10 mouse cellular contexts compared by ENCODE assay signal in the genomic region with DNA sequence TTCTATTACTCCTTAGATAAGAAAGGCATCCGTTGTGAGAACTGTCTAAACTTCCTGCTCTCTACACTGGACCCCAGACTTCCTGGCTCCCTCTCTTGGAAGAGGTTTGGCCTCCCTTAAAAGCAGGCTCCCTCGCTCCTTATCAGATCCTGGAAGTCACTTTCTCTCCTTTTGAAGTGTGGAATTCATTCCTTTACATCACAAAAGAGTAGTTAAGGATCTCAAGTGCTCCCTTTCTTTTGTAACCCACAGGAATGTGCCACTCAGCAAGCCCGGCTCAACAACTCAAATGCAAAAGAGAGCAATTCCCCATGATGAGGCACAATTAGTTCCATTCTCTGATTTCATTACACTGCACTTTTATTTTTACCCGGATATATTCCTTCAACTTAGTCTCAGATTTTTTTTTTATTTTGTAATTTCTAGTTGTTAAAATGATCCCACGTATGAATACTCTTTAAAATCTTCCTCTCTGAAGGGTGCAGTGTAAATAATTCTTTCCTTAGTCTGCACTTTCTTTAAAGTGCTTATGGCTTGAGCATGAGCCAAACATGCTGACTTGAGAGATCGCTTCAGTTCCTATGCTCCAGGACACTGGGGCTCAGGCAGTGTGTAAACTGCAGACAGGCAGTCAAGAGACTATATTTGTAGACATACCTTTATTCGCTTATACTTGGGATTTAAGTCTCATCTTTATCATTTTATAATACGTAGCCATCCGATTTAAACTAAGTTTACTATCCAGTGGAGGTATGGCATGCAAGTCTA.
DNase-seq lines count a peak whose midpoint lies in the region; ATAC-seq and TF ChIP-seq lines count a peak whose summit lies in the region.
"Had no signal": no experiment of that assay in that cellular context is flagged by ENCODE, and none has a peak within 500 bp of the region (broad histone marks: within the 10 kb centered on the region; RNA-seq: fewer than 3 reads in every experiment).

No protein-coding gene starts in this region.

- H3K9ac ChIP-seq in midbrain, embryonic 12.5 days (replicated peaks): no peak overlapping the region
- no peak overlapping the region for H3K9ac ChIP-seq in midbrain, postnatal 0 days (replicated peaks; ENCODE audit: low read length, poor library complexity, severe bottlenecking)
- H3K9ac ChIP-seq in forebrain, embryonic 13.5 days: no peak overlapping the region

- no peaks in the 10 kb centered on the region for H3K9me3 ChIP-seq in midbrain, embryonic 12.5 days
- H3K9me3 ChIP-seq in midbrain, postnatal 0 days (ENCODE audit: low read length): no peaks in the 10 kb centered on the region
- H3K9me3 ChIP-seq in forebrain, embryonic 13.5 days (replicated peaks): no peaks in the 10 kb centered on the region
- H3K9me3 ChIP-seq: limb, embryonic 10.5 days had no signal

- TF ChIP-seq CTCF in midbrain, postnatal 0 days (IDR thresholded peaks at IDR 0.05): no peak
- no peak for TF ChIP-seq CTCF in brain, embryonic 14.5 days (IDR thresholded peaks at IDR 0.05; ENCODE audit: borderline replicate concordance, extremely low read depth, insufficient read depth, insufficient read length)

- no peak for DNase-seq in midbrain, postnatal 0 days (ENCODE audit: low spot score)
- DNase-seq in brain, embryonic 14.5 days (ENCODE audit: low read depth): peak; percentile 74
- peak; percentile 69 for DNase-seq in lung, postnatal 36 days
- DNase-seq in thymus, postnatal 4 days: no peak
- no peak for DNase-seq in gastrocnemius, postnatal 4 days (ENCODE audit: low spot score in 2 of 2)
- DNase-seq: adrenal gland, postnatal 25 days; cerebellum, adult 2 months had no signal

- H3K4me1 ChIP-seq in midbrain, embryonic 12.5 days: peaks cover 5% of the 10 kb centered on the region; the same call in 1 of the 2 replicates
- no peaks in the 10 kb centered on the region for H3K4me1 ChIP-seq in midbrain, postnatal 0 days (ENCODE audit: insufficient read depth, low read length)
- peaks cover 21% of the 10 kb centered on the region for H3K4me1 ChIP-seq in forebrain, embryonic 13.5 days
- H3K4me1 ChIP-seq: limb, embryonic 10.5 days had no signal

- no peaks in the 10 kb centered on the region for H3K27me3 ChIP-seq in midbrain, embryonic 12.5 days
- no peaks in the 10 kb centered on the region for H3K27me3 ChIP-seq in midbrain, postnatal 0 days (ENCODE audit: insufficient read depth, low read length)
- no peaks in the 10 kb centered on the region for H3K27me3 ChIP-seq in forebrain, embryonic 13.5 days

- no peaks in the 10 kb centered on the region for H3K36me3 ChIP-seq in midbrain, embryonic 12.5 days
- H3K36me3 ChIP-seq in midbrain, postnatal 0 days (ENCODE audit: insufficient read depth, low read length): no peaks in the 10 kb centered on the region
- no peaks in the 10 kb centered on the region for H3K36me3 ChIP-seq in forebrain, embryonic 13.5 days (ENCODE audit: poor library complexity, severe bottlenecking)
- H3K36me3 ChIP-seq: limb, embryonic 10.5 days had no signal

- 17% methylated on average over 9 of the region's 9 CpGs for WGBS in midbrain, embryonic 12.5 days
- 27% methylated on average over 9 of the region's 9 CpGs for WGBS in midbrain, postnatal 0 days
- 18% methylated on average over 9 of the region's 9 CpGs for WGBS in forebrain, embryonic 13.5 days

- no peak for TF ChIP-seq POLR2A in brain, embryonic 14.5 days (IDR thresholded peaks at IDR 0.05; ENCODE audit: borderline replicate concordance, extremely low read depth, insufficient read depth, insufficient read length, poor library complexity, severe bottlenecking)

- ATAC-seq in midbrain, embryonic 12.5 days (ENCODE audit: low FRiP score, low read depth): 0 out of 2 replicates have a peak, but pooled peaks have one; percentile 27
- ATAC-seq in midbrain, postnatal 0 days (ENCODE audit: low FRiP score): no peak
- peak; percentile 55; the same call in 1 of the 2 replicates for ATAC-seq in forebrain, embryonic 13.5 days

- H3K27ac ChIP-seq in midbrain, embryonic 12.5 days (replicated peaks): no peak overlapping the region
- H3K27ac ChIP-seq in midbrain, postnatal 0 days (ENCODE audit: low read depth, low read length): no peak overlapping the region
- no peak overlapping the region for H3K27ac ChIP-seq in forebrain, embryonic 13.5 days
- H3K27ac ChIP-seq: limb, embryonic 10.5 days had no signal

- no peak overlapping the region for H3K4me2 ChIP-seq in midbrain, embryonic 12.5 days (replicated peaks)
- H3K4me2 ChIP-seq in midbrain, postnatal 0 days (ENCODE audit: low read depth, low read length, poor library complexity, severe bottlenecking): no peak overlapping the region
- H3K4me2 ChIP-seq in forebrain, embryonic 13.5 days: peak overlapping the region; percentile 8; the same call in 1 of the 2 replicates

- no peak overlapping the region for H3K4me3 ChIP-seq in midbrain, embryonic 12.5 days
- no peak overlapping the region for H3K4me3 ChIP-seq in midbrain, postnatal 0 days (ENCODE audit: low read depth, low read length)
- H3K4me3 ChIP-seq in forebrain, embryonic 13.5 days: no peak overlapping the region
- H3K4me3 ChIP-seq: limb, embryonic 10.5 days had no signal

Comparison
In these comparisons a context has a peak if more than half of its experiments do, and no peak if none do; other contexts are left out.
1. DNase-seq: peak in brain, embryonic 14.5 days (single experiment) and lung, postnatal 36 days (single experiment); none in midbrain, postnatal 0 days (single experiment), thymus, postnatal 4 days (single experiment) and gastrocnemius, postnatal 4 days (0 of 2).